Mouse (Mus musculus) brain, embryonic 14.5 days (tissue): ENCODE measurements around the gene Scoc.

Experiments
- CTCF ChIP-seq: fragments of 200-500 bp; IDR thresholded peaks from 2 replicates; pipeline ENCODE4 v1.5.1; 2012; ENCODE audit warnings: inconsistent platforms, mild to moderate bottlenecking, moderate library complexity, borderline replicate concordance; ENCODE audit not compliant: insufficient read depth, insufficient read length; ENCODE audit errors: extremely low read depth
- POLR2A ChIP-seq: fragments of 200-500 bp; IDR thresholded peaks from 2 replicates; pipeline ENCODE4 v1.6.1; 2012; ENCODE audit warnings: mild to moderate bottlenecking, inconsistent platforms, borderline replicate concordance; ENCODE audit not compliant: poor library complexity, insufficient read depth, insufficient read length, severe bottlenecking; ENCODE audit errors: extremely low read depth

DNA sequence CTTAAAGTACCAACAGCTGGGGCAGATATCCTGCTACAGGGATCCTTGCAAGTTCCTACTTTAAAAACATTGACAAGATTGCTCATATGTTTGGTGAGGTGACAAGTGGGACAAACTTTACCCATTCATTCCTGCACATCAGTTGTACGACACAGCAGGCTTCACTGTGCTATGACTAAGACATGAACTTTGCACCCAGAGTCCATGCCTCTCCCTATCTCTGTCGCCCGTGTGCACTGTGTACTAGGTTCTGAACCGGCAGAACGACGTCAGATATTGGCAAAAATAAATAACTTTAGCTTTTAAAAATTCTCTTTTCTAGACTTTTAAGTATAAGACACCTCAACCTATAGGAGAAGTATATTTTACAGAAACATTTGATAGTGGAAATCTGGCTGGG lies 61.5 kb downstream of the Scoc start:
- TF ChIP-seq POLR2A = no peak
- no peak for TF ChIP-seq CTCF
